Mouse (Mus musculus): ENCODE data around the gene Cldn17. TPM values are rescaled to one million over a fixed set of nuclear protein-coding genes. Genes with fewer than 3 reads are reported as not detected.

The Cldn17 gene
- polyA plus RNA-seq (2012; rRNA removed): not detected in 2 replicates

DNA sequence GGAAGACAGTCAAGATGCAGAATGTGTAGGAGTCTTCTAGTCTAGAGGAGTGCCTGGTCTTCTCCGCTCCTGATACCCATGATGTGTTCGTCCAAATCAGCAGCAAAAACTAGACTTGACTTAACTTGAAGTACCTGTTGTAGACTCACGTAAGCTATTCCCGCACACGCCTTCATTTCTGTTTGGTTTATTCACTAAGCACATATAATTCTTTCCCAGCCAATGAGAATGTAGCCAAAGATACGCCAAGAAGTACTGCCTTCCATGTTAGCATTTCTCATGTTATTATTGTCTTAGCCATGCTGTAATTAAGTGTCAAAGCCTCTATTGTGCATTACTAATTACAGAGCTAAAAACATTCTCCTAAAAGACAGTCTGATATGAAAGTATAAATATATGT lies at the start of gene Cldn17:
Gene Cldn17 (minus strand): TSS at position 101 of the 400 bp plus-strand sequence.
- H3K4me1 ChIP-seq (ENCODE audit: control insufficient read depth, insufficient read depth, low read length): peaks cover 5% of the 10 kb centered on the region
- H3K36me3 ChIP-seq (ENCODE audit: control insufficient read depth, insufficient read depth, low read length): no peaks in the 10 kb centered on the region
- no peak within 1 kb of the TSS for H3K4me3 ChIP-seq (ENCODE audit: control insufficient read depth, low read depth, low read length)
- H3K27me3 ChIP-seq (ENCODE audit: control insufficient read depth, insufficient read depth, low read length): no peaks in the 10 kb centered on the region
- TF ChIP-seq POLR2A (IDR thresholded peaks at IDR 0.05; ENCODE audit: control insufficient read depth, low read depth, low read length) (no peak), CTCF (IDR thresholded peaks at IDR 0.05; ENCODE audit: control insufficient read depth, insufficient read depth, insufficient replicate concordance, low read depth, low read length) (no peak)
- H3K27ac ChIP-seq (ENCODE audit: control insufficient read depth, insufficient read depth, low read depth, low read length): no peak within 1 kb of the TSS

- Histone ChIP-seq H3K4me3 (ENCODE audit: control insufficient read depth, low read depth, low read length) (no peak overlapping the region), H3K27me3 (ENCODE audit: control insufficient read depth, insufficient read depth, low read length) (no peaks in the 10 kb centered on the region), H3K4me1 (ENCODE audit: control insufficient read depth, insufficient read depth, low read length) (no peaks in the 10 kb centered on the region), H3K36me3 (ENCODE audit: control insufficient read depth, insufficient read depth, low read length) (no peaks in the 10 kb centered on the region), H3K27ac (ENCODE audit: control insufficient read depth, insufficient read depth, low read depth, low read length) (no peak overlapping the region)
- TF ChIP-seq POLR2A (IDR thresholded peaks at IDR 0.05; ENCODE audit: control insufficient read depth, low read depth, low read length) (no peak), CTCF (IDR thresholded peaks at IDR 0.05; ENCODE audit: control insufficient read depth, insufficient read depth, insufficient replicate concordance, low read depth, low read length) (no peak; the same call in 1 of the 2 replicates)
Observed at GRCm38 (mm10) chr16:88542488-88542887, 35.7 kb upstream of the Cldn17 start.

GRCm38 (mm10) chr16:88539841-88540487 lies 33.2 kb upstream of the Cldn17 start:
- Histone ChIP-seq H3K36me3 (ENCODE audit: control insufficient read depth, insufficient read depth, low read length) (no peaks in the 10 kb centered on the region), H3K4me1 (ENCODE audit: control insufficient read depth, insufficient read depth, low read length) (no peaks in the 10 kb centered on the region), H3K4me3 (ENCODE audit: control insufficient read depth, low read depth, low read length) (no peak overlapping the region), H3K27ac (ENCODE audit: control insufficient read depth, insufficient read depth, low read depth, low read length) (no peak overlapping the region), H3K27me3 (ENCODE audit: control insufficient read depth, insufficient read depth, low read length) (no peaks in the 10 kb centered on the region)
- TF ChIP-seq POLR2A (IDR thresholded peaks at IDR 0.05; ENCODE audit: control insufficient read depth, low read depth, low read length) (no peak), CTCF (IDR thresholded peaks at IDR 0.05; ENCODE audit: control insufficient read depth, insufficient read depth, insufficient replicate concordance, low read depth, low read length) (no peak)

- Histone ChIP-seq H3K36me3 (ENCODE audit: control insufficient read depth, insufficient read depth, low read length) (no peaks in the 10 kb centered on the region), H3K27ac (ENCODE audit: control insufficient read depth, insufficient read depth, low read depth, low read length) (no peak overlapping the region), H3K27me3 (ENCODE audit: control insufficient read depth, insufficient read depth, low read length) (no peaks in the 10 kb centered on the region), H3K4me3 (ENCODE audit: control insufficient read depth, low read depth, low read length) (no peak overlapping the region), H3K4me1 (ENCODE audit: control insufficient read depth, insufficient read depth, low read length) (peaks cover 1% of the 10 kb centered on the region)
- TF ChIP-seq CTCF (IDR thresholded peaks at IDR 0.05; ENCODE audit: control insufficient read depth, insufficient read depth, insufficient replicate concordance, low read depth, low read length): no peak
- no peak for TF ChIP-seq POLR2A (IDR thresholded peaks at IDR 0.05; ENCODE audit: control insufficient read depth, low read depth, low read length)
Observed at GRCm38 (mm10) chr16:88511348-88511747, 4.6 kb upstream of the Cldn17 start.

DNA sequence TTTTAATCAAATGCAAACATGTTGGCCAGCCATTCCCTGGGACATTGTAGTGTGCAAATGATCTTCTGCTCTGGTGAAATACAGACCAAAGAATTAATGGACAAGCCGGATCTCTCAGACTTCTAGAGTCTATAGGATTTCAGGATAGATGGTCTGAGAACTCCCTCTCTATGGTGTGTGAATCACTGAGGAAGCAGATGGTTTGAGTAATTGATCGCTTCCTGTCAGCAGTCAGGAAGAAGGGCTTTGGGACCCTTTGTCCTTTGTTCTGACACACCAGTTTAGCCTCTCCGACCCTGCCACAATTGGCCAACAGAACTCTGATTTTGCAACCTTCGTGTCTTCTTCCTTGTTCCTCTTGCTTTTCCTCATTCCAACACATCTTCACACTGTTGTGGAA lies 1.4 kb upstream of the Cldn17 start:
- no peak overlapping the region for H3K4me3 ChIP-seq (ENCODE audit: control insufficient read depth, low read depth, low read length)
- H3K27ac ChIP-seq (ENCODE audit: control insufficient read depth, insufficient read depth, low read depth, low read length): no peak overlapping the region
- peaks cover 5% of the 10 kb centered on the region for H3K4me1 ChIP-seq (ENCODE audit: control insufficient read depth, insufficient read depth, low read length)
- no peaks in the 10 kb centered on the region for H3K27me3 ChIP-seq (ENCODE audit: control insufficient read depth, insufficient read depth, low read length)
- TF ChIP-seq POLR2A (IDR thresholded peaks at IDR 0.05; ENCODE audit: control insufficient read depth, low read depth, low read length) (no peak), CTCF (IDR thresholded peaks at IDR 0.05; ENCODE audit: control insufficient read depth, insufficient read depth, insufficient replicate concordance, low read depth, low read length) (no peak)
- H3K36me3 ChIP-seq (ENCODE audit: control insufficient read depth, insufficient read depth, low read length): no peaks in the 10 kb centered on the region

DNA sequence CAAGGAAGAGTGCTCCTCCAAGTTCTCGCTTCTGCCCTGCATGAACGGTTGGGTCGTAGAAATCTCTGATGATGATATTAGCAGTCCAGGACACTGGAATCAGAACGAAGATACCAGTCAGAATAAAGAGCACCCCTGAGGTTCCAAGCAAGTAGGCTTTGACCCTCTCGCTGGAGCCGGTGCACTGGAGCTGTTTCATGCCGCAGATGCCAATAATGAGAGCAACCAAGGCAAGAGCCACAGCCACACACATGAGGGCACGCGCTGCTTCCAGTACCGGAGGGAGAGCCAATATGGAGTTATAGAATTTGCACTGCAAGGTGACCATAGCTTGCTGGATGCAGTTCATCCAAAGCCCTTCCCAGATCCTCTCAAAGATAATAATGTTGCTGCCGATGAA lies 440 bp downstream of the Cldn17 start:
- Histone ChIP-seq H3K36me3 (ENCODE audit: control insufficient read depth, insufficient read depth, low read length) (no peaks in the 10 kb centered on the region), H3K4me1 (ENCODE audit: control insufficient read depth, insufficient read depth, low read length) (peaks cover 5% of the 10 kb centered on the region), H3K27me3 (ENCODE audit: control insufficient read depth, insufficient read depth, low read length) (no peaks in the 10 kb centered on the region), H3K27ac (ENCODE audit: control insufficient read depth, insufficient read depth, low read depth, low read length) (no peak overlapping the region), H3K4me3 (ENCODE audit: control insufficient read depth, low read depth, low read length) (no peak overlapping the region)
- no peak for TF ChIP-seq CTCF (IDR thresholded peaks at IDR 0.05; ENCODE audit: control insufficient read depth, insufficient read depth, insufficient replicate concordance, low read depth, low read length)
- TF ChIP-seq POLR2A (IDR thresholded peaks at IDR 0.05; ENCODE audit: control insufficient read depth, low read depth, low read length): no peak

GRCm38 (mm10) chr16:88488096-88488495 lies 18.7 kb downstream of the Cldn17 start:
- Histone ChIP-seq H3K4me3 (ENCODE audit: control insufficient read depth, low read depth, low read length) (no peak overlapping the region), H3K27me3 (ENCODE audit: control insufficient read depth, insufficient read depth, low read length) (no peaks in the 10 kb centered on the region), H3K27ac (ENCODE audit: control insufficient read depth, insufficient read depth, low read depth, low read length) (no peak overlapping the region), H3K4me1 (ENCODE audit: control insufficient read depth, insufficient read depth, low read length) (no peaks in the 10 kb centered on the region), H3K36me3 (ENCODE audit: control insufficient read depth, insufficient read depth, low read length) (no peaks in the 10 kb centered on the region)
- no peak for TF ChIP-seq CTCF (IDR thresholded peaks at IDR 0.05; ENCODE audit: control insufficient read depth, insufficient read depth, insufficient replicate concordance, low read depth, low read length)
- no peak for TF ChIP-seq POLR2A (IDR thresholded peaks at IDR 0.05; ENCODE audit: control insufficient read depth, low read depth, low read length)
